Mouse (Mus musculus) olfactory bulb, adult 2 months (tissue): ENCODE data around the gene Pdk1. TPM values are rescaled to one million over a fixed set of nuclear protein-coding genes. Genes with fewer than 3 reads are reported as not detected.
"Not testable (repeated sequence)": the region's sequence is repeated elsewhere in the genome, so short reads cannot be mapped to it uniquely, and the experiment has no call there.

Experiments used
- H3K27ac ChIP-seq: fragments of 200-500 bp; 2 replicates; pipeline ENCODE4 v1.5.1; 2012; ENCODE audit warnings: low read depth, low read length; ENCODE audit not compliant: insufficient read depth
- H3K4me1 ChIP-seq: fragments of 200-500 bp; 2 replicates; pipeline ENCODE4 v1.6.1; 2012; ENCODE audit warnings: low read length; ENCODE audit not compliant: control insufficient read depth, insufficient read depth
- H3K4me3 ChIP-seq: fragments of 200-500 bp; 2 replicates; pipeline ENCODE4 v1.5.1; 2012; ENCODE audit warnings: mild to moderate bottlenecking, low read depth, low read length, moderate library complexity; ENCODE audit not compliant: insufficient read depth
- CTCF ChIP-seq: fragments of 200-500 bp; IDR thresholded peaks from 2 replicates; pipeline ENCODE4 v1.5.1; 2012; ENCODE audit warnings: low read depth, mild to moderate bottlenecking, low read length, moderate library complexity; ENCODE audit not compliant: insufficient read depth
- POLR2A ChIP-seq: fragments of 200-500 bp; IDR thresholded peaks from 2 replicates; pipeline ENCODE4 v1.6.1; 2012; ENCODE audit warnings: mild to moderate bottlenecking, low read depth, low read length, moderate library complexity; ENCODE audit not compliant: insufficient read depth
- WGBS: fragments of 180-500 bp; shearing (Covaris S2); methylation state at CpG from one replicate; pipeline ENCODE4 v1.1.7; 2018; 5-methylcytosine and 5-hydroxymethylcytosine counted together
- polyA plus RNA-seq: library from polyadenylated mRNA; stranded (reverse); fragments of >200 nt; gene quantifications from 2 replicates; pipeline ENCODE4 v1.2.4, GENCODE M21; 2012; ENCODE audit warnings: low replicate concordance; ENCODE audit not compliant: missing spikeins, insufficient read depth, insufficient read length

Gene Pdk1
- polyA plus RNA-seq, 1 experiment: not detected

DNA sequence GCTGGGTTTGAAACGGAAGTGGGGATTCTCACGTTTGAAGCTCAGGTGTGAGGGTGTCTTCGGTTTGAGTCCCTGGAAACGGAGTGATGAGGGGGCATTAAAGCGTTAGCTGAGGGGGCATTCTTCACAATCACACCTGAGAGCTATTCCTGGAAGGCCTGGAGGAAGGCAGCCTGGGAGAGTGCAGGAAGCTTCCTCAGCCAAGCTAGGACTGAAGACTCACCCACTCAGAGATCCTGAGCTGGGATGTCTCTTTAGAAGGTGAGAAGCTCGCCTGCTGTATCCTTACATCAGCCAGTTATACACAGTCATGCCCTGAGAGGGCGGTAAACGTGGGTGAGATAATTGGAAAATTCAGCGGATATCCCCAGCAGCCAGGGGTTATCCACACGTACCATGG, 40.9 kb downstream of the Pdk1 start:
- H3K27ac ChIP-seq: no peak overlapping the region
- 81% methylated on average over 10 of the region's 10 CpGs for WGBS
- TF ChIP-seq POLR2A: no peak
- no peak for TF ChIP-seq CTCF
- no peaks in the 10 kb centered on the region for H3K4me1 ChIP-seq
- H3K4me3 ChIP-seq: no peak overlapping the region

- no peak overlapping the region for H3K27ac ChIP-seq
- TF ChIP-seq POLR2A: no peak
- no peak for TF ChIP-seq CTCF
- 74% methylated on average over 11 of the region's 11 CpGs for WGBS
- H3K4me1 ChIP-seq: no peaks in the 10 kb centered on the region
- H3K4me3 ChIP-seq: no peak overlapping the region
Measured at GRCm38 (mm10) chr2:71919227-71919647, 46.2 kb downstream of the Pdk1 start.

- H3K27ac ChIP-seq, H3K4me3 ChIP-seq, H3K4me1 ChIP-seq: not testable (repeated sequence)
- WGBS: 87% methylated on average over 2 of the region's 2 CpGs
Measured at GRCm38 (mm10) chr2:71924931-71925330, 51.9 kb downstream of the Pdk1 start.

DNA sequence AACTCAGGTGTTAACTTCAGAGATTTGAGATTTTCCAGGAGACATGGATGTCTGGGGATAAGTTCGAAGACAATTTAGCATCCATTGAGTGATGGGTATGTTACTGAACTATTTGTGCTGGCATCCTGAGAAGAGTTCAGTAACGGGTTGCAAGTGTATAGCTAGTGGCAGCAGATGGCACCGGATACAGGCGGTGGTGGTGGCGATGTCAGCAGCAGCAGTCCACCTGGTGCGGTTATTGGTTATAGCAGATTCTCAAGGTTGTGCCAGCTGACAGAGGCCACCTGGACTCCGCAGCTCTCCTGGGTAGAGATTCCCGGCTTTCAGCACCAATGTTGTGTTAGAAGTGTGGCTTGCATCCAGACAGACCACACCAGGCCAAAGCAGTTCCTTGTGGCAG, 61.0 kb downstream of the Pdk1 start:
- WGBS: 96% methylated on average over 8 of the region's 8 CpGs
- no peak overlapping the region for H3K27ac ChIP-seq
- peaks cover 9% of the 10 kb centered on the region for H3K4me1 ChIP-seq
- no peak overlapping the region for H3K4me3 ChIP-seq
- TF ChIP-seq POLR2A: no peak
- TF ChIP-seq CTCF: no peak

- Histone ChIP-seq H3K27ac (no peak overlapping the region), H3K4me1 (peaks cover 7% of the 10 kb centered on the region; the same call in 1 of the 2 replicates), H3K4me3 (no peak overlapping the region)
- TF ChIP-seq POLR2A: no peak
- TF ChIP-seq CTCF: no peak
- 100% methylated on average over 1 of the region's 1 CpGs for WGBS
Measured at GRCm38 (mm10) chr2:71936711-71937110, 63.7 kb downstream of the Pdk1 start.

GRCm38 (mm10) chr2:71937649-71938308, 64.8 kb downstream of the Pdk1 start:
- TF ChIP-seq CTCF: no peak
- TF ChIP-seq POLR2A: no peak
- Histone ChIP-seq H3K4me3 (no peak overlapping the region), H3K27ac (no peak overlapping the region), H3K4me1 (peaks cover 7% of the 10 kb centered on the region; the same call in 1 of the 2 replicates)
- 76% methylated on average over 3 of the region's 3 CpGs for WGBS

- TF ChIP-seq CTCF (no peak), POLR2A (no peak)
- H3K4me1 ChIP-seq: peaks cover 7% of the 10 kb centered on the region; the same call in 1 of the 2 replicates
- 20% methylated on average over 6 of the region's 6 CpGs for WGBS
- H3K27ac ChIP-seq: no peak overlapping the region
- H3K4me3 ChIP-seq: no peak overlapping the region
Measured at GRCm38 (mm10) chr2:71938716-71939393, 65.8 kb downstream of the Pdk1 start.

DNA sequence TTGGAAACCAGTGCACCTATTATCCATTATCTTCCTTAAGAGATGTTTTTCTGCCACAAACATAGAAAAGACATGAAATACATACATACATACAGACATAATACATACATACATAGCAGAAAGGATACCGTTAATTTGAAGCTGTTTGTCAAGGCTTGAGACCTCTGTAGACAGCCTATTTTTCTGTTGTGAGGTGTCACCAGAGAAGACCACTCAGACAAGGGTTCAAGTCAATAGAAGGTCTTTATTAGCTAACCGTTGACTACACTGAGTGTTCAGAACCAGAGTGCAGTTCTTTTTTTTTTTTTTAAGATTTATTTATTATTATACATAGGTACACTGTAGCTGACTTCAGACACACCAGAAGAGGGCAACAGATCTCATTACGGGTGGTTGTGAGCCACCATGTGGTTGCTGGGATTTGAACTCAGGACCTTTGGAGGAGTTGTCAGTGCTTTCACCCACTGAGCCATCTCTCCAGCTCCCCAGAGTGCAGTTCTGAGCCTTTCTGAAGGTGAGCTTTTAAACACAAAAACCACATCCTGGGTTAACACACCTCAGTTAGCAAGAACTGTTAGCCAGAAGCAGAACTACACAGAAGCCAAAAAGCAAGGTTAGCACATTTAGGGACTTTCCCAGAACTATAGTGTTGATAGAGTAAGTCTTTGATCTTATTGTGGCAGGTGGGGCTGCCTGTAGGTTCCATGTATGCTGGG, 68.1 kb downstream of the Pdk1 start:
- over 99% methylated on average over 3 of the region's 3 CpGs for WGBS
- H3K4me1 ChIP-seq: peaks cover 7% of the 10 kb centered on the region; the same call in 1 of the 2 replicates
- no peak overlapping the region for H3K4me3 ChIP-seq
- TF ChIP-seq CTCF (no peak), POLR2A (no peak)
- H3K27ac ChIP-seq: no peak overlapping the region

DNA sequence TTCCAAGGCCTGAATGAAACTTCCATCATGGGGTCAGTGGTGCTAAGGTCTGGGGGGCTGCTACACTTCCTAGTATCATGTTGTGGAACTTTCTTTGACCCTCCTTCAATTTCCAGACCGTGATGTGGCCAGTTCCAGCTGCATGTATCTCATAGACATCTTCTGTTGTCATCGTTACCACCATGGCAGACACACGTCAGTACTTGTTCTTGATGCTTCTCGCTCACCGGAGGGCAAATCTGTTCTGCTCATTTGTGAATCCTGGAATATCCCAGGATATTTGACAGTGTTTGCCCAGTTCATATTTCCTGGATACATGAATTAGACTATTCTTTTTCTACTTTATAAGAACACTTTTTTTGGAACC, 68.7 kb downstream of the Pdk1 start:
- peaks cover 7% of the 10 kb centered on the region; the same call in 1 of the 2 replicates for H3K4me1 ChIP-seq

More for the DNA sequence above, 68.7 kb downstream of the Pdk1 start:
- Histone ChIP-seq H3K4me3 (no peak overlapping the region), H3K27ac (no peak overlapping the region)
- TF ChIP-seq POLR2A (no peak), CTCF (no peak)
- 93% methylated on average over 5 of the region's 5 CpGs for WGBS
